Mouse (Mus musculus): ENCODE data around the gene Vmn1r12. TPM values are rescaled to one million over a fixed set of nuclear protein-coding genes. Genes with fewer than 3 reads are reported as not detected.

Vmn1r12 gene
- not detected for polyA plus RNA-seq (2014; fragmentation: Illumina TruSeq; extraction: RNeasy Lipid Tissue Mini Kit (QIAGEN cat#74804); ENCODE audit: low read depth, low replicate concordance)

GRCm38 (mm10) chr6:57156619-57157018 is at the start of gene Vmn1r12:
Gene Vmn1r12, plus strand, starts transcription at chr6:57156919.

DNA sequence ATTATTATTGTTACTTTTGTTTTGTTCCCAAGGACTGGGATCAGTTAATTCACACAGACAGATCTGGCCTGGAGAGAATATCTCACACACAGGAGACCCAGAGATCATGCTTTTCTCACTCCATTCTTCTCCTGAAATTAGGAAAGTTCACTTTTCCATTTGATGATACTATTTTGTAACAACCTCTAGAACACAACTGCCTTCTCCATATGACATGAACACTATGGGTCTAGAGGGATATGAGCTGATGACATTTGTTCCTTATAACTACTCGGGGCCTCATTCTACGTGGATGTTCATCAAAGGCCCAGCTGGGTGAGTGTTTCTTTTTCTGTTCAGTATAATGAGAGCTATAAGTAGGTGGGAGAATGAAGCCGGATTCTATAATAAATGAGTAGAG is 47.6 kb upstream of the Vmn1r12 start, which contains the start of gene Vmn1r10:
TSS of gene Vmn1r10 (plus strand) at position 301 of the 400 bp plus-strand sequence.

GRCm38 (mm10) chr6:57133155-57133554 is 23.6 kb upstream of the Vmn1r12 start, which contains the start of gene Vmn1r11:
Gene Vmn1r11, plus strand, starts transcription at chr6:57133455.

DNA sequence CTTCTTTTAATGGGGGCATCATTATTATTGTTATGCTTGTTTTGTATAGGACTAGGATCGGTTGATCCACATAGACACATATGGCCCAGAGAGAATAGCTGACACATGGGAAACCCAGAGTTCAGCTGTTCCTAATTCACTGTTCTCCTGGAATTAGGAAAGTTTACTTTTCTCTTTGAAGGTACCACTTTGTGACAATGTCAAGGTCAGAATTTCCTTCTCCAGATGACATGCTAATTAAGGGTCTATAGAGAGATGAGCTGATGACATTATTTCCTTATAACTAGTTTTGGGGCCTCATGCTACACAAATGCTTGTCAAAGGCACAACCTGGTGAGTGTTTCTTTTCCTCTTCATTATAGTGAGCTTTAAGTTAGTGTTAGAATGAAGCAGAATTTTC is 46.3 kb downstream of the Vmn1r12 start, which contains the start of gene Vmn1r13:
TSS of gene Vmn1r13 (plus strand) at position 301 of the 400 bp plus-strand sequence.

Other genes starting within 250 kb of the Vmn1r12 start
- 59.0 TPM for gene Nt5c3, start 233.0 kb upstream of the Vmn1r12 start, polyA plus RNA-seq (2014; fragmentation: Illumina TruSeq; extraction: RNeasy Lipid Tissue Mini Kit (QIAGEN cat#74804); ENCODE audit: low read depth, low replicate concordance)
- gene Vmn1r4, start 232.9 kb upstream of the Vmn1r12 start, polyA plus RNA-seq (2014; fragmentation: Illumina TruSeq; extraction: RNeasy Lipid Tissue Mini Kit (QIAGEN cat#74804); ENCODE audit: low read depth, low replicate concordance) = 3.3 TPM
- 0.18 TPM for gene Vmn1r5, start 186.6 kb upstream of the Vmn1r12 start, polyA plus RNA-seq (2014; fragmentation: Illumina TruSeq; extraction: RNeasy Lipid Tissue Mini Kit (QIAGEN cat#74804); ENCODE audit: low read depth, low replicate concordance)
- 0.27 TPM for gene Vmn1r6, start 159.7 kb upstream of the Vmn1r12 start, polyA plus RNA-seq (2014; fragmentation: Illumina TruSeq; extraction: RNeasy Lipid Tissue Mini Kit (QIAGEN cat#74804); ENCODE audit: low read depth, low replicate concordance)
- not detected for gene Vmn1r7, start 131.6 kb upstream of the Vmn1r12 start, polyA plus RNA-seq (2014; fragmentation: Illumina TruSeq; extraction: RNeasy Lipid Tissue Mini Kit (QIAGEN cat#74804); ENCODE audit: low read depth, low replicate concordance)
- not detected for gene Vmn1r8, start 124.6 kb upstream of the Vmn1r12 start, polyA plus RNA-seq (2014; fragmentation: Illumina TruSeq; extraction: RNeasy Lipid Tissue Mini Kit (QIAGEN cat#74804); ENCODE audit: low read depth, low replicate concordance)
- gene Vmn1r9, start 90.1 kb upstream of the Vmn1r12 start, polyA plus RNA-seq (2014; fragmentation: Illumina TruSeq; extraction: RNeasy Lipid Tissue Mini Kit (QIAGEN cat#74804); ENCODE audit: low read depth, low replicate concordance) = 0.04 TPM
- not detected for gene Vmn1r10, start 47.5 kb upstream of the Vmn1r12 start, polyA plus RNA-seq (2014; fragmentation: Illumina TruSeq; extraction: RNeasy Lipid Tissue Mini Kit (QIAGEN cat#74804); ENCODE audit: low read depth, low replicate concordance)
- gene Vmn1r11, start 23.5 kb upstream of the Vmn1r12 start, polyA plus RNA-seq (2014; fragmentation: Illumina TruSeq; extraction: RNeasy Lipid Tissue Mini Kit (QIAGEN cat#74804); ENCODE audit: low read depth, low replicate concordance) = not detected
- not detected for gene Vmn1r13, start 46.4 kb downstream of the Vmn1r12 start, polyA plus RNA-seq (2014; fragmentation: Illumina TruSeq; extraction: RNeasy Lipid Tissue Mini Kit (QIAGEN cat#74804); ENCODE audit: low read depth, low replicate concordance)
- gene Vmn1r14, start 74.8 kb downstream of the Vmn1r12 start, polyA plus RNA-seq (2014; fragmentation: Illumina TruSeq; extraction: RNeasy Lipid Tissue Mini Kit (QIAGEN cat#74804); ENCODE audit: low read depth, low replicate concordance) = 0.03 TPM
- gene Vmn1r15, start 101.0 kb downstream of the Vmn1r12 start, polyA plus RNA-seq (2014; fragmentation: Illumina TruSeq; extraction: RNeasy Lipid Tissue Mini Kit (QIAGEN cat#74804); ENCODE audit: low read depth, low replicate concordance) = 0.10 TPM
- gene Vmn1r16, start 172.6 kb downstream of the Vmn1r12 start, polyA plus RNA-seq (2014; fragmentation: Illumina TruSeq; extraction: RNeasy Lipid Tissue Mini Kit (QIAGEN cat#74804); ENCODE audit: low read depth, low replicate concordance) = 0.11 TPM
- not detected for gene Vmn1r17, start 206.8 kb downstream of the Vmn1r12 start, polyA plus RNA-seq (2014; fragmentation: Illumina TruSeq; extraction: RNeasy Lipid Tissue Mini Kit (QIAGEN cat#74804); ENCODE audit: low read depth, low replicate concordance)
- not detected for gene Vmn1r18, start 238.9 kb downstream of the Vmn1r12 start, polyA plus RNA-seq (2014; fragmentation: Illumina TruSeq; extraction: RNeasy Lipid Tissue Mini Kit (QIAGEN cat#74804); ENCODE audit: low read depth, low replicate concordance)
- not detected for gene Vmn1r19, start 246.9 kb downstream of the Vmn1r12 start, polyA plus RNA-seq (2014; fragmentation: Illumina TruSeq; extraction: RNeasy Lipid Tissue Mini Kit (QIAGEN cat#74804); ENCODE audit: low read depth, low replicate concordance)